Mouse (Mus musculus) gastrocnemius, postnatal 14 days (tissue): Measurements from ENCODE around the gene Cyp2b23. TPM values are rescaled to one million over a fixed set of nuclear protein-coding genes. Genes with fewer than 3 reads are reported as not detected.
"Not testable (repeated sequence)": the region's sequence is repeated elsewhere in the genome, so short reads cannot be mapped to it uniquely, and the experiment has no call there.

Experiments
- DNase-seq: peaks from one replicate; pipeline ENCODE4 v3.0.0; 2021; ENCODE audit warnings: mixed read lengths
- intact Hi-C: fragments of 180-260 bp; cut with DNase I; formaldehyde crosslinking; loops from one replicate; pipeline ENCODE4 v1.15.1; 2025; ENCODE audit warnings: low total_unique reads
- long read RNA-seq, 2 experiments: library from polyadenylated mRNA; stranded (forward); transcript quantifications; one replicate each; pipeline ENCODE4 v2.0.0; 2021
- total RNA-seq, 2 experiments: library from RNA; stranded (reverse); gene quantifications; 2 replicates each; pipeline ENCODE4 v1.2.3; 2021

Gene Cyp2b23
- total RNA-seq, result not detected
- long read RNA-seq, experiment 1, result 0 reads
- long read RNA-seq, experiment 2, result 0 reads

GRCm38 (mm10) chr7:26686337-26686736 is at the start of gene Cyp2b23:
Gene Cyp2b23 (minus strand): TSS chr7:26686437.
- intact Hi-C loops, result no loop called here

GRCm38 (mm10) chr7:26711061-26711460 is 24.8 kb upstream of the Cyp2b23 start:
- DNase-seq, result no peak
- intact Hi-C loops, result no loop called here

More at GRCm38 (mm10) chr7:26686337-26686736, at the start of gene Cyp2b23:
- DNase-seq, result no peak

- DNase-seq, result no peak
- intact Hi-C loops, result no loop called here
These were observed 20.8 kb upstream of the Cyp2b23 start for GRCm38 (mm10) chr7:26707061-26707460.

- intact Hi-C loops, DNase-seq: not testable (repeated sequence)
These were observed 20.0 kb upstream of the Cyp2b23 start for GRCm38 (mm10) chr7:26706191-26706590.

- intact Hi-C loops, result no loop called here
- DNase-seq, result no peak
These were observed 13.9 kb upstream of the Cyp2b23 start for GRCm38 (mm10) chr7:26700151-26700550.

GRCm38 (mm10) chr7:26685713-26686112 is 524 bp downstream of the Cyp2b23 start:
- no peak for DNase-seq

GRCm38 (mm10) chr7:26667466-26667865 is 18.8 kb downstream of the Cyp2b23 start:
- DNase-seq, intact Hi-C loops: not testable (repeated sequence)

More at GRCm38 (mm10) chr7:26685713-26686112, 524 bp downstream of the Cyp2b23 start:
- intact Hi-C loops, result no loop called here

- DNase-seq, result no peak
- intact Hi-C loops, result no loop called here
These were observed 20.2 kb downstream of the Cyp2b23 start for GRCm38 (mm10) chr7:26666011-26666410.

GRCm38 (mm10) chr7:26618364-26618763 is 67.9 kb downstream of the Cyp2b23 start, which contains the start of gene Vmn1r185:
Gene Vmn1r185 (minus strand): TSS chr7:26618464.
- DNase-seq, intact Hi-C loops: not testable (repeated sequence)

Other genes starting within 250 kb of the Cyp2b23 start
- not detected for gene Nlrp9a, start 151.4 kb downstream of the Cyp2b23 start, total RNA-seq
- gene Vmn1r185, start 68.0 kb downstream of the Cyp2b23 start, total RNA-seq, result not detected
- not detected for gene Cyp2b19, start 70.7 kb upstream of the Cyp2b23 start, total RNA-seq
- not detected for gene Cyp2g1, start 122.5 kb upstream of the Cyp2b23 start, total RNA-seq
- gene Cyp2a5, start 148.9 kb upstream of the Cyp2b23 start, total RNA-seq, result not detected